ENCODE assay signal across 19 mouse cellular contexts in the genomic region with DNA sequence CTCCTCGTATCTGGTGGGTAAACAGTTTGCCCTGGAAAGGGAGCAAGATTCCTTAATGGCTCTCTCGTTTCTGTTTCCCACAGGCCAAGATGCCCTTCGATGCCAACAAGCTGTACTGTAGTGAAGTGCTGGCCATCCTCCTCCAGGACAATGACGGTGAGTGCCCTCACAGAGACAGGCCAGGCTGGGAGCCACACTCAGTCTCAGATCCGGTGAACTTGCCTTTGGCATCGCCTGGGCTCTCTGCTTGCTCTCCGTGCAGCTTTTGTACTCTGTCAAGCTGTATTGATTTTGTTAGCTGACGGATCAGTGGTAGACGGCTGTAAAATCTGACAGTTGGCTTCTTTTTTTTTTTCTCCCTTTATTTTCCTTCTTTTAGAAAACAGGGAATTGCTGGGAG.
DNase-seq lines count a peak whose midpoint lies in the region; ATAC-seq and TF ChIP-seq lines count a peak whose summit lies in the region.
"Had no signal": no experiment of that assay in that cellular context is flagged by ENCODE, and none has a peak within 500 bp of the region (broad histone marks: within the 10 kb centered on the region; RNA-seq: fewer than 3 reads in every experiment).

No protein-coding gene starts in this region.

- H3K4me1 ChIP-seq in forebrain, embryonic 10.5 days, result peaks cover 12% of the 10 kb centered on the region; the same call in 1 of the 2 replicates
- H3K4me1 ChIP-seq in forebrain, postnatal 0 days (ENCODE audit: insufficient read depth), result peaks cover 4% of the 10 kb centered on the region; the same call in 1 of the 2 replicates
- H3K4me1 ChIP-seq in heart, embryonic 13.5 days, result peaks cover 53% of the 10 kb centered on the region
- peaks cover 5% of the 10 kb centered on the region; the same call in 1 of the 2 replicates for H3K4me1 ChIP-seq in liver, postnatal 0 days (ENCODE audit: insufficient read depth)
- H3K4me1 ChIP-seq in midbrain, embryonic 15.5 days, result peaks cover 31% of the 10 kb centered on the region

- no peak overlapping the region for H3K4me2 ChIP-seq in forebrain, postnatal 0 days (ENCODE audit: low read depth)
- H3K4me2 ChIP-seq in heart, embryonic 13.5 days, result no peak overlapping the region
- peak overlapping the region; percentile 41 for H3K4me2 ChIP-seq in liver, postnatal 0 days (ENCODE audit: low read depth, low read length)
- H3K4me2 ChIP-seq in midbrain, embryonic 15.5 days, result no peak overlapping the region

- WGBS in forebrain, embryonic 10.5 days, result 91% methylated on average over 9 of the region's 9 CpGs
- 60% methylated on average over 9 of the region's 9 CpGs for WGBS in forebrain, postnatal 0 days
- 80% methylated on average over 9 of the region's 9 CpGs for WGBS in heart, embryonic 13.5 days
- WGBS in liver, postnatal 0 days (ENCODE audit: insufficient replicate concordance), result 68% methylated on average over 9 of the region's 9 CpGs
- WGBS in midbrain, embryonic 15.5 days, result 52% methylated on average over 9 of the region's 9 CpGs

- H3K9me3 ChIP-seq in forebrain, embryonic 10.5 days, result no peaks in the 10 kb centered on the region
- no peaks in the 10 kb centered on the region for H3K9me3 ChIP-seq in forebrain, postnatal 0 days (ENCODE audit: low read length)
- H3K9me3 ChIP-seq in heart, embryonic 13.5 days, result no peaks in the 10 kb centered on the region
- no peaks in the 10 kb centered on the region for H3K9me3 ChIP-seq in liver, postnatal 0 days (ENCODE audit: low read length)
- H3K9me3 ChIP-seq in midbrain, embryonic 15.5 days, result no peaks in the 10 kb centered on the region

- 0 out of 2 replicates have a peak overlapping the region, but pooled peaks have one; percentile 30 for H3K27ac ChIP-seq in forebrain, embryonic 10.5 days
- H3K27ac ChIP-seq in forebrain, postnatal 0 days (ENCODE audit: low read depth, low read length), result no peak overlapping the region
- peak overlapping the region; percentile 87 for H3K27ac ChIP-seq in heart, embryonic 13.5 days (replicated peaks)
- no peak overlapping the region for H3K27ac ChIP-seq in liver, postnatal 0 days (ENCODE audit: low read depth)
- peak overlapping the region; percentile 49 for H3K27ac ChIP-seq in midbrain, embryonic 15.5 days
- H3K27ac ChIP-seq: liver, embryonic 14.5 days had no signal

- ATAC-seq in forebrain, postnatal 0 days, result no peak
- no peak for ATAC-seq in heart, embryonic 13.5 days (ENCODE audit: extremely low read depth, insufficient number of reproducible peaks, low FRiP score, low TSS enrichment)
- ATAC-seq in liver, postnatal 0 days, result peak; percentile 65; the same call in 1 of the 2 replicates
- ATAC-seq in midbrain, embryonic 15.5 days (replicated peaks), result no peak

- H3K27me3 ChIP-seq in forebrain, embryonic 10.5 days (ENCODE audit: poor library complexity, severe bottlenecking), result no peaks in the 10 kb centered on the region
- no peaks in the 10 kb centered on the region for H3K27me3 ChIP-seq in forebrain, postnatal 0 days (ENCODE audit: insufficient read depth, low read length)
- H3K27me3 ChIP-seq in heart, embryonic 13.5 days (replicated peaks), result peaks cover 5% of the 10 kb centered on the region; the same call in 1 of the 2 replicates
- H3K27me3 ChIP-seq in liver, postnatal 0 days (ENCODE audit: insufficient read depth, low read length), result no peaks in the 10 kb centered on the region
- no peaks in the 10 kb centered on the region for H3K27me3 ChIP-seq in midbrain, embryonic 15.5 days (replicated peaks)
- H3K27me3 ChIP-seq: CH12.LX had no signal

- H3K9ac ChIP-seq in forebrain, postnatal 0 days, result no peak overlapping the region
- H3K9ac ChIP-seq in heart, embryonic 13.5 days, result peak overlapping the region; percentile 64; the same call in 1 of the 2 replicates
- no peak overlapping the region for H3K9ac ChIP-seq in liver, postnatal 0 days (replicated peaks)
- H3K9ac ChIP-seq in midbrain, embryonic 15.5 days, result no peak overlapping the region
- H3K9ac ChIP-seq: liver, embryonic 14.5 days had no signal

- H3K4me3 ChIP-seq in forebrain, embryonic 10.5 days, result no peak overlapping the region
- no peak overlapping the region for H3K4me3 ChIP-seq in forebrain, postnatal 0 days (ENCODE audit: low read depth, low read length)
- H3K4me3 ChIP-seq in heart, embryonic 13.5 days, result no peak overlapping the region
- no peak overlapping the region for H3K4me3 ChIP-seq in liver, postnatal 0 days (ENCODE audit: low read depth, low read length)
- no peak overlapping the region for H3K4me3 ChIP-seq in midbrain, embryonic 15.5 days

- no peak for TF ChIP-seq CTCF in forebrain, postnatal 0 days (IDR thresholded peaks at IDR 0.05; ENCODE audit: low read depth)
- TF ChIP-seq CTCF in liver, postnatal 0 days (IDR thresholded peaks at IDR 0.05; ENCODE audit: low read depth), result no peak

- DNase-seq in forebrain, embryonic 10.5 days (ENCODE audit: extremely low spot score, low spot score), result no peak
- DNase-seq in forebrain, postnatal 0 days, result no peak
- no peak for DNase-seq in heart, adult 9 months (ENCODE audit: low spot score in 2 of 2)
- no peak for DNase-seq in liver, postnatal 0 days
- DNase-seq in liver, result no peak
- no peak for DNase-seq in ovary, postnatal 10 days (ENCODE audit: low spot score)
- DNase-seq: adrenal gland, postnatal 14 days; cerebellum, adult 9-10 months; gastrocnemius, postnatal 36 days; heart, postnatal 14 days; kidney, adult 11 months; kidney, postnatal 10 days; left cerebral cortex, postnatal 4 days; lung, postnatal 10 days; right cerebral cortex, postnatal 25 days had no signal

- H3K36me3 ChIP-seq in forebrain, embryonic 10.5 days (replicated peaks), result peaks cover 49% of the 10 kb centered on the region
- no peaks in the 10 kb centered on the region; the same call in 1 of the 2 replicates for H3K36me3 ChIP-seq in forebrain, postnatal 0 days (ENCODE audit: insufficient read depth)
- peaks cover 15% of the 10 kb centered on the region; the same call in 1 of the 2 replicates for H3K36me3 ChIP-seq in heart, embryonic 13.5 days
- peaks cover 13% of the 10 kb centered on the region; the same call in 1 of the 2 replicates for H3K36me3 ChIP-seq in liver, postnatal 0 days (replicated peaks; ENCODE audit: insufficient read depth, low read length)
- H3K36me3 ChIP-seq in midbrain, embryonic 15.5 days (replicated peaks), result no peaks in the 10 kb centered on the region

- TF ChIP-seq EP300 in liver, postnatal 0 days (IDR thresholded peaks at IDR 0.05; ENCODE audit: low read depth), result no peak

Comparison
In these comparisons a context has a peak if more than half of its experiments do, and no peak if none do; other contexts are left out.
1. H3K27ac ChIP-seq: peak in forebrain, embryonic 10.5 days (single experiment), heart, embryonic 13.5 days (single experiment) and midbrain, embryonic 15.5 days (single experiment); none in forebrain, postnatal 0 days (single experiment) and liver, postnatal 0 days (single experiment).